Mouse (Mus musculus) erythroblast, embryonic 14.5 days (primary cell): Measurements from ENCODE around the gene Mogat2.

Experiments
- GATA1 ChIP-seq: IDR thresholded peaks from 2 replicates; pipeline ENCODE4 v1.6.1; 2012; ENCODE audit warnings: low read length, inconsistent platforms, mixed read lengths
- TAL1 ChIP-seq: IDR thresholded peaks from 3 replicates; pipeline ENCODE4 v1.6.1; 2012; ENCODE audit warnings: low read length, inconsistent platforms, mixed read lengths

GRCm38 (mm10) chr7:99235657-99236056 lies 2.8 kb downstream of the Mogat2 start:
- no peak for TF ChIP-seq TAL1
- TF ChIP-seq GATA1 = no peak
